Mouse (Mus musculus) CH12.LX (cell line): ENCODE measurements at regions not wholly inside any gene's neighbourhood (a gene's known extent, or its start where the extent isn't known, plus 50 kb on each side); places are given as distances from the start of the nearest gene placed in this dataset.
A peak's percentile ranks its signal among the peaks of the same experiment; 100 is the strongest.

ENCODE experiments used
- DNase-seq: peaks from one replicate; pipeline ENCODE4 v3.0.0-alpha.2; 2013; ENCODE audit errors: extremely low read depth
- H3K27ac ChIP-seq: 2 replicates; pipeline ENCODE4 v1.5.1; 2012; ENCODE audit warnings: low read depth, mild to moderate bottlenecking, control low read depth, moderate library complexity; ENCODE audit not compliant: insufficient read depth
- H3K27me3 ChIP-seq: replicated peaks from 2 replicates; pipeline ENCODE3; 2012; ENCODE audit warnings: inconsistent platforms
- H3K36me3 ChIP-seq, 2 experiments: replicated peaks in 1 of 2; 2 replicates each; pipeline versions ENCODE3 to v1.6.1; 2012; ENCODE audit warnings: inconsistent platforms in 1 of 2, low read length in 1 of 2, mild to moderate bottlenecking in 1 of 2, mixed read lengths in 1 of 2, moderate library complexity in 1 of 2; ENCODE audit not compliant: control insufficient read depth in 1 of 2, insufficient read depth in 1 of 2
- H3K4me1 ChIP-seq, 2 experiments: 2 replicates each; pipeline ENCODE4 v1.6.1; 2012; ENCODE audit warnings: inconsistent platforms in 1 of 2, moderate library complexity in 1 of 2; ENCODE audit not compliant: insufficient read depth in 2 of 2, control insufficient read depth in 1 of 2
- H3K4me2 ChIP-seq: 2 replicates; pipeline ENCODE4 v1.6.1; 2012; ENCODE audit warnings: low read depth, mild to moderate bottlenecking, control low read depth; ENCODE audit not compliant: poor library complexity, insufficient read depth, severe bottlenecking
- H3K4me3 ChIP-seq, 3 experiments: fragments of 150-350 bp in 1 of 3; sonication (generic) in 1 of 3; replicated peaks in 1 of 3; 2 replicates each; pipeline versions ENCODE3 to v1.5.1; 2011 to 2012; ENCODE audit warnings: low read depth in 2 of 3, low read length in 2 of 3, mild to moderate bottlenecking in 2 of 3, moderate library complexity in 2 of 3, control low read depth in 1 of 3, improper control_type of control experiment in 1 of 3, inconsistent platforms in 1 of 3, mixed read lengths in 1 of 3; ENCODE audit not compliant: poor library complexity in 1 of 3
- H3K79me2 ChIP-seq: replicated peaks from 2 replicates; pipeline ENCODE4 v1.6.1; 2012; ENCODE audit warnings: mild to moderate bottlenecking, moderate library complexity; ENCODE audit not compliant: control insufficient read depth, poor library complexity, insufficient read depth, severe bottlenecking; ENCODE audit errors: extremely low read depth
- H3K9ac ChIP-seq: 2 replicates; pipeline ENCODE4 v1.6.1; 2012; ENCODE audit warnings: low read depth, mild to moderate bottlenecking, control low read depth, moderate library complexity; ENCODE audit not compliant: insufficient read depth
- H3K9me3 ChIP-seq: replicated peaks from 2 replicates; pipeline ENCODE3; 2012; ENCODE audit warnings: low read length, inconsistent platforms, mixed read lengths
- CHD2 ChIP-seq: IDR thresholded peaks from 2 replicates; pipeline ENCODE4 v1.6.1; 2011; ENCODE audit warnings: low read length, improper control_type of control experiment
- CTCF ChIP-seq, 2 experiments: IDR thresholded peaks in 1 of 2; conservative IDR thresholded peaks in 1 of 2; 2 replicates each; pipeline ENCODE4 v1.5.1; 2011 to 2012; ENCODE audit warnings: low read depth in 2 of 2, low read length in 2 of 2, improper control_type of control experiment in 1 of 2, inconsistent platforms in 1 of 2, mild to moderate bottlenecking in 1 of 2, moderate library complexity in 1 of 2
- ELF1 ChIP-seq: IDR thresholded peaks from 2 replicates; pipeline ENCODE4 v1.6.1; 2014; ENCODE audit warnings: low read depth, mild to moderate bottlenecking, inconsistent platforms, low read length, improper control_type of control experiment
- EP300 ChIP-seq: IDR thresholded peaks from 2 replicates; pipeline ENCODE4 v1.6.1; 2011; ENCODE audit warnings: low read length, improper control_type of control experiment
- ETS1 ChIP-seq: conservative IDR thresholded peaks from 2 replicates; pipeline ENCODE4 v1.6.1; 2012; ENCODE audit warnings: low read depth, mild to moderate bottlenecking, inconsistent platforms, low read length, improper control_type of control experiment, moderate library complexity
- GABPA ChIP-seq: IDR thresholded peaks from 2 replicates; pipeline ENCODE4 v1.6.1; 2012; ENCODE audit warnings: low read depth, low read length, improper control_type of control experiment, inconsistent platforms; ENCODE audit not compliant: insufficient replicate concordance
- HCFC1 ChIP-seq: IDR thresholded peaks from 2 replicates; pipeline ENCODE4 v1.6.1; 2012; ENCODE audit warnings: low read depth, mild to moderate bottlenecking, inconsistent platforms, low read length, improper control_type of control experiment
- IRF4 ChIP-seq: IDR thresholded peaks from 2 replicates; pipeline ENCODE4 v1.6.1; 2014; ENCODE audit warnings: low read depth, mild to moderate bottlenecking, inconsistent platforms, low read length, improper control_type of control experiment
- JUN ChIP-seq: IDR thresholded peaks from 2 replicates; pipeline ENCODE4 v1.6.1; 2011; ENCODE audit warnings: low read depth, mild to moderate bottlenecking, low read length, improper control_type of control experiment, moderate library complexity; ENCODE audit not compliant: insufficient read depth
- KAT2A ChIP-seq: IDR thresholded peaks from 2 replicates; pipeline ENCODE4 v1.6.1; 2012; ENCODE audit warnings: low read length, improper control_type of control experiment, inconsistent platforms; ENCODE audit not compliant: insufficient replicate concordance
- MAFK ChIP-seq: IDR thresholded peaks from 2 replicates; pipeline ENCODE4 v1.6.1; 2011; ENCODE audit warnings: low read length, improper control_type of control experiment; ENCODE audit not compliant: insufficient replicate concordance
- MEF2A ChIP-seq: IDR thresholded peaks from 2 replicates; pipeline ENCODE4 v1.6.1; 2014; ENCODE audit warnings: low read depth, mild to moderate bottlenecking, inconsistent platforms, low read length, improper control_type of control experiment, borderline replicate concordance
- NELFE ChIP-seq: IDR thresholded peaks from 2 replicates; pipeline ENCODE4 v1.6.1; 2011; ENCODE audit warnings: low read depth, low read length, improper control_type of control experiment
- POLR2A ChIP-seq: IDR thresholded peaks from 2 replicates; pipeline ENCODE4 v1.6.1; 2011; ENCODE audit warnings: low read depth, mild to moderate bottlenecking, improper control_type of control experiment, low read length
- POLR2AphosphoS2 ChIP-seq: IDR thresholded peaks from 2 replicates; pipeline ENCODE4 v1.6.1; 2011; ENCODE audit warnings: low read depth, low read length, improper control_type of control experiment
- RAD21 ChIP-seq: IDR thresholded peaks from 2 replicates; pipeline ENCODE4 v1.6.1; 2011; ENCODE audit warnings: low read depth, mild to moderate bottlenecking, low read length, improper control_type of control experiment, moderate library complexity
- RCOR1 ChIP-seq: conservative IDR thresholded peaks from 2 replicates; pipeline ENCODE4 v1.6.1; 2012; ENCODE audit warnings: low read depth, mild to moderate bottlenecking, inconsistent platforms, low read length, improper control_type of control experiment
- SIN3A ChIP-seq: IDR thresholded peaks from 2 replicates; pipeline ENCODE4 v1.6.1; 2012; ENCODE audit warnings: low read length, improper control_type of control experiment, inconsistent platforms
- SMC3 ChIP-seq: IDR thresholded peaks from 2 replicates; pipeline ENCODE4 v1.6.1; 2011; ENCODE audit warnings: low read depth, low read length, improper control_type of control experiment
- TBP ChIP-seq: conservative IDR thresholded peaks from 2 replicates; pipeline ENCODE4 v1.6.1; 2011; ENCODE audit warnings: low read depth, low read length, improper control_type of control experiment
- UBTF ChIP-seq: IDR thresholded peaks from 2 replicates; pipeline ENCODE4 v1.6.1; 2012; ENCODE audit warnings: low read depth, mild to moderate bottlenecking, inconsistent platforms, low read length, improper control_type of control experiment, moderate library complexity
- ZKSCAN1 ChIP-seq: IDR thresholded peaks from 2 replicates; pipeline ENCODE4 v1.6.1; 2012; ENCODE audit warnings: low read depth, inconsistent platforms, low read length, improper control_type of control experiment, borderline replicate concordance
- ZMIZ1 ChIP-seq: IDR thresholded peaks from 2 replicates; pipeline ENCODE4 v1.6.1; 2012; ENCODE audit warnings: low read depth, mild to moderate bottlenecking, inconsistent platforms, low read length, improper control_type of control experiment
- ZNF384 ChIP-seq: IDR thresholded peaks from 2 replicates; pipeline ENCODE4 v1.6.1; 2012; ENCODE audit warnings: low read depth, low read length, improper control_type of control experiment, inconsistent platforms
- dilution Hi-C: fragments of 300-500 bp; cut with MboI; formaldehyde crosslinking; loops from 2 replicates; pipeline ENCODE4 v1.14.3; 2020; ENCODE audit warnings: low sequenced_read_pairs; ENCODE audit not compliant: extremely low pct_unique_long_range_greater_than_20kb, extremely low pct_ligation_motif_present
- in situ Hi-C: fragments of 300-500 bp; cut with MboI; formaldehyde crosslinking; loops from 3 replicates; pipeline ENCODE4 v1.14.3; 2019; ENCODE audit warnings: low sequenced_read_pairs, low pct_ligation_motif_present, low pct_unique_long_range_greater_than_20kb, mixed read lengths

DNA sequence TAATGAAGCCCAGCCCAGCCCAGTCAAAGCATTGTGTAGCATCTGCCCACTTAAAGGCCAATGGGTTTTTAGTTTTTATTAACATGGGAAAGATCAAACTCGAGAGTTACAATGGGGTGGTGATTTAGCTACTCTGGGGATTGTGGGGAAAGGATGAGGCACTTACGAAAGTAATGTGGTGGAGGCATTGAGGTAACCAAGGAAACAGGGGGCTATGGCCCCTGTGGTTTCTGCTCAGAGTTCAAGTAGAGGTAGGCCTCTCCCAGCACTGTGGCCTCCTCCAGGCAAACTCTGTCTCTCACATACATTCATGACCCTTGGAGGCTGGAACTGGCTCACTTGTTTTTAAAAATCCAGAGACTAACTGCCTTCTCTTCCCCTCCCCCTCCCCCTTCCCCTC is 128.4 kb downstream of the Utp6 start:
- no peaks in the 10 kb centered on the region for H3K9me3 ChIP-seq
- H3K4me3 ChIP-seq, result no peak overlapping the region
- no peaks in the 10 kb centered on the region for H3K36me3 ChIP-seq
- no peaks in the 10 kb centered on the region for H3K79me2 ChIP-seq
- H3K27ac ChIP-seq, result no peak overlapping the region
- dilution Hi-C loops, result no loop called here
- no peak for TF ChIP-seq CTCF (conservative IDR thresholded peaks at IDR 0.05 in 1 of 2, IDR thresholded peaks at IDR 0.05 in 1 of 2; ENCODE audit: low read depth in 2 of 2, low read length in 2 of 2)
- no peak for TF ChIP-seq ZKSCAN1
- no peak for TF ChIP-seq HCFC1
- TF ChIP-seq POLR2AphosphoS2, result no peak
- no peak for TF ChIP-seq MAFK
- TF ChIP-seq TBP, result no peak
- no peak for TF ChIP-seq KAT2A
- TF ChIP-seq SIN3A, result no peak
- TF ChIP-seq CHD2, result no peak; the same call in 1 of the 2 replicates
- TF ChIP-seq JUN, result no peak
- no peak for TF ChIP-seq SMC3
- no peak for TF ChIP-seq ETS1
- no peak for TF ChIP-seq MEF2A
- TF ChIP-seq IRF4, result no peak
- TF ChIP-seq NELFE, result no peak
- no peak for TF ChIP-seq ZNF384
- no peak for TF ChIP-seq EP300
- TF ChIP-seq, all 38 proteins: peak for 0
- DNase-seq, result peak; percentile 26
- Histone ChIP-seq H3K9ac (no peak overlapping the region), H3K27me3 (peaks cover under 1% of the 10 kb centered on the region), H3K4me2 (no peak overlapping the region), H3K4me1 (peaks cover 5 to 6% of the 10 kb centered on the region in 2 experiments)
- in situ Hi-C loops, result no loop called here

DNA sequence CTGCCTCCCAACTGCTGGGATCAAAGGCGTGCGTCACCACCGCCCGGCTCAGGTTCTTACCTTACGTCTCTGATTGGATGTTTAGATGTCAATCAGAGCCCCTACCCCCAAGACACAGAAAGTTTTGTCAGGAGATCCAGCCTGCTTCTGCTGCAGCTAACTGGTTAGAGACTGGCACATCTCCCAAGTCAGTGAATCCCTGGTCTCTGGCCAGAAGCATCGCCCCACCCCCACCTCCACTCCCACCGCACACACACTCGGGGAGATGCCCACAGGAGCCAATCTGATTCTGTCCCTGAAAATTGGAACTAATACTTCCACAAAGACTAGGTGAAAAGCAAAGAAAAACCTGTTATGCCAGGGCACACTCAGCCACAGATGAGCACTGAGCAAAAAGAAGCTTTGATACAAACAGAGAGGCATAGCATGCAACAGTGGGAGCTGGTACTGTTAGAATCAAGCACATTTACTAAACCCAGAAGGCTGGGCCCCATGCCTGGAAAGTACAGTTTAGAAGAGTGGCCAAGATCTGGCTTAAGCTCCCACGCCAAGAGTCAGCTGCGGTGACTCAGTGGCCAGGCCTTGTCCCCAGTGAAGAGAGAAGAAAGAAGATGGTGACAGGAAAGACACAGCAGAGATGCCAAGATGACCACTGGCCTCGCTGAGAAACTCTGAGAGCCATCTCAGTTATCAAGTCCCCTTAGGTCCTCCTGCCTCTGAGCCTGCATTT is 130.4 kb downstream of the Utp6 start:
- Histone ChIP-seq H3K4me1 (peaks cover 5 to 6% of the 10 kb centered on the region in 2 experiments), H3K27ac (no peak overlapping the region), H3K9ac (no peak overlapping the region), H3K36me3 (no peaks in the 10 kb centered on the region), H3K9me3 (peaks cover 6% of the 10 kb centered on the region), H3K27me3 (no peaks in the 10 kb centered on the region), H3K79me2 (no peaks in the 10 kb centered on the region), H3K4me2 (no peak overlapping the region), H3K4me3 (no peak overlapping the region)
- dilution Hi-C loops, result no loop called here
- TF ChIP-seq POLR2A, result no peak
- no peak for TF ChIP-seq SIN3A
- no peak for TF ChIP-seq JUN
- TF ChIP-seq ZKSCAN1, result no peak
- TF ChIP-seq ETS1, result no peak
- TF ChIP-seq ZMIZ1, result no peak
- TF ChIP-seq UBTF, result no peak
- TF ChIP-seq ELF1, result no peak
- TF ChIP-seq GABPA, result no peak
- no peak for TF ChIP-seq RAD21
- TF ChIP-seq RCOR1, result no peak
- TF ChIP-seq POLR2AphosphoS2, result no peak
- no peak for DNase-seq
- in situ Hi-C loops, result no loop called here
